Mouse (Mus musculus) olfactory bulb, adult 2 months (tissue): ENCODE results near the gene Pycr1.

Source experiments
- CTCF ChIP-seq: fragments of 200-500 bp; IDR thresholded peaks from 2 replicates; pipeline ENCODE4 v1.5.1; 2012; ENCODE audit warnings: low read depth, mild to moderate bottlenecking, low read length, moderate library complexity; ENCODE audit not compliant: insufficient read depth
- POLR2A ChIP-seq: fragments of 200-500 bp; IDR thresholded peaks from 2 replicates; pipeline ENCODE4 v1.6.1; 2012; ENCODE audit warnings: mild to moderate bottlenecking, low read depth, low read length, moderate library complexity; ENCODE audit not compliant: insufficient read depth

DNA sequence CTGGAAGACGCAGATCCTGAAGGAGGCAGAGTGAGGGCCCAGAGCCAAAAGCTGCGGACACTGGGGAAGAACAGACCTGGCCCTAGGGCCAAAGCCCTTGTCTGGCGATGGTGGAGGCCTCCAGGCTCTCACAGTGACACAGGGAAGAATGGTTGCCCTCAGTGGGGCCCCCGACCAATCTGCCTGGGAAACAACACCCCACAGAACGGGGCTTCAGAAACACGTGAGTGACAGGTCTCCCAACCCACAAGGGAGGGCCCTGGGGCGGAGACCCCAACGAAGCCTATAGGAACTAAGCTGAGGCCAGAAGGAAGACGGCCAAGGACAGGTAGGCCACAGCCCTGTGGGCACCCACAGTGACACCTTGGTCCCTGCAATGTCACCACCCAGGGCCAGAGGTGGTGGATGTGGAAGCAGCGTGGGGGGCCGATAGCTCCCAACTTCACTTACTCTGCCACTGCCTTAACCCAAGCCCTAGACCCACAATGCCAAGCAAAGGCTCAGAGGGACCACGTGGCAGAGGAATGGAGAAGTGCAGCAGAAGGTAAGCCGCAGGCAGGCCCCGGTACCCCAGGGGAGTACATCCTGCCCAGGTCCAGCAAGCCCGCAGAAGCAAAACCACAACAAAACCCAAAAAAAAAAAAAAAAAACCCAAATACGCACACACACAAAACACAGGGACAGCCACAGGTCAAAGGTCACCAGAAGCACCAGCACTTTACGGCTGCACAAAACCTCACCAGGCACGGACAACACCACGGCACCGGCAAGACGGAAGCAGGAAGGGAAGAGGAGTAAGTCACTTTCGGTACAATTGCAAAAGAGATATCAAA, 15.9 kb downstream of the Pycr1 start:
- TF ChIP-seq POLR2A (no peak), CTCF (no peak)
